Comparison of ENCODE assay signal across 7 mouse cellular contexts in the genomic region with DNA sequence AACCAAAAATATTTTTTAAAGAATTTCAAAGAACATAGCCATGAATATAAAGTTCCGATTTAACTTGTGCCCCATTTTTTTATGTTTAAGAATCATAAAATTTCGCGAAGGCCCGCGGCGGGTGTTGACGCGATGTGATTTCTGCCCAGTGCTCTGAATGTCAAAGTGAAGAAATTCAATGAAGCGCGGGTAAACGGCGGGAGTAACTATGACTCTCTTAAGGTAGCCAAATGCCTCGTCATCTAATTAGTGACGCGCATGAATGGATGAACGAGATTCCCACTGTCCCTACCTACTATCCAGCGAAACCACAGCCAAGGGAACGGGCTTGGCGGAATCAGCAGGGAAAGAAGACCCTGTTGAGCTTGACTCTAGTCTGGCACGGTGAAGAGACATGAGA.
DNase-seq lines count a peak whose midpoint lies in the region; TF ChIP-seq lines count a peak whose summit lies in the region.
"Not testable (repeated sequence)": the region's sequence is repeated elsewhere in the genome, so short reads cannot be mapped to it uniquely, and the experiment has no call there.

No protein-coding gene starts in this region.

- not testable (repeated sequence) for H3K4me3 ChIP-seq in cerebellum, adult 2 months (replicated peaks; ENCODE audit: insufficient read depth, low read depth, low read length); lung, adult 2 months (replicated peaks; ENCODE audit: extremely low read depth, low read depth, low read length)

- TF ChIP-seq POLR2A in cerebellum, adult 2 months (IDR thresholded peaks at IDR 0.05; ENCODE audit: borderline replicate concordance, insufficient read depth, low read length); lung, adult 2 months (IDR thresholded peaks at IDR 0.05; ENCODE audit: borderline replicate concordance, extremely low read depth, low read depth, low read length): not testable (repeated sequence)

- DNase-seq in cerebellum, adult 2 months = peak; percentile 100
- peak; percentile 100 for DNase-seq in gastrocnemius, adult 8-10 months (ENCODE audit: low spot score in 2 of 2)
- DNase-seq in kidney, adult 11 months = peak; percentile 100
- DNase-seq in layer of hippocampus, postnatal 10 days (ENCODE audit: low spot score in 2 of 2) = peak; percentile 100
- DNase-seq in lung, adult 2 months = peak; percentile 100
- peak; percentile 82 for DNase-seq in right cerebral cortex, postnatal 14 days
- DNase-seq in thymus, postnatal 25 days = peak; percentile 100

- H3K27ac ChIP-seq in cerebellum, adult 2 months (ENCODE audit: insufficient read depth, low read length) = not testable (repeated sequence)

- TF ChIP-seq CTCF in cerebellum, adult 2 months (IDR thresholded peaks at IDR 0.05; ENCODE audit: borderline replicate concordance, insufficient read depth, low read depth, low read length); lung, adult 2 months (IDR thresholded peaks at IDR 0.05; ENCODE audit: insufficient read depth, low read length): not testable (repeated sequence)

- 31% methylated on average over 20 of the region's 20 CpGs for WGBS in cerebellum, adult 2 months
- 26% methylated on average over 20 of the region's 20 CpGs for WGBS in lung, adult 2 months

- H3K4me1 ChIP-seq in cerebellum, adult 2 months (ENCODE audit: control insufficient read depth, insufficient read depth, low read length); lung, adult 2 months (ENCODE audit: control insufficient read depth, insufficient read depth, low read length): not testable (repeated sequence)

- not testable (repeated sequence) for H3K27me3 ChIP-seq in cerebellum, adult 2 months (ENCODE audit: control insufficient read depth, insufficient read depth, low read length)
